Mouse (Mus musculus) embryonic facial prominence, embryonic 14.5 days (tissue): ENCODE measurements around the gene Gm21887. TPM values are rescaled to one million over a fixed set of nuclear protein-coding genes. Genes with fewer than 3 reads are reported as not detected.
A peak's percentile ranks its signal among the peaks of the same experiment; 100 is the strongest.
"Not testable (repeated sequence)": the region's sequence is repeated elsewhere in the genome, so short reads cannot be mapped to it uniquely, and the experiment has no call there.

ENCODE experiments used
- ATAC-seq: fragments of 200-750 bp; cut with Nextera tagmentation; 2 replicates; pipeline ENCODE4 v1.8.0; 2017; ENCODE audit warnings: low read depth, moderate number of reproducible peaks, moderate TSS enrichment
- DNase-seq: peaks from one replicate; pipeline ENCODE4 v3.0.0-alpha.2; 2015; ENCODE audit warnings: low spot score
- H3K27ac ChIP-seq: fragments of 300-500 bp; sonication (generic); replicated peaks from 2 replicates; pipeline ENCODE4 v1.5.1; 2014; ENCODE audit warnings: low read depth, mild to moderate bottlenecking, low read length, moderate library complexity
- H3K27me3 ChIP-seq: fragments of 300-500 bp; sonication (generic); replicated peaks from 2 replicates; pipeline ENCODE4 v1.6.1; 2014; ENCODE audit warnings: low read length; ENCODE audit not compliant: control insufficient read depth, insufficient read depth
- H3K36me3 ChIP-seq: fragments of 300-500 bp; sonication (generic); 2 replicates; pipeline ENCODE4 v1.6.1; 2014; ENCODE audit warnings: low read length, mixed read lengths; ENCODE audit not compliant: control insufficient read depth, insufficient read depth
- H3K4me1 ChIP-seq: fragments of 300-500 bp; sonication (generic); 2 replicates; pipeline ENCODE4 v1.6.1; 2014; ENCODE audit warnings: antibody characterized with exemption, low read length; ENCODE audit not compliant: control insufficient read depth, insufficient read depth
- H3K4me2 ChIP-seq: fragments of 300-500 bp; sonication (generic); 2 replicates; pipeline ENCODE4 v1.6.1; 2014; ENCODE audit warnings: low read depth, mild to moderate bottlenecking, low read length, moderate library complexity, mixed read lengths
- H3K4me3 ChIP-seq: fragments of 300-500 bp; sonication (generic); 2 replicates; pipeline ENCODE4 v1.5.1; 2014; ENCODE audit warnings: low read depth, mild to moderate bottlenecking, low read length
- H3K9ac ChIP-seq: fragments of 300-500 bp; sonication (generic); 2 replicates; pipeline ENCODE4 v1.6.1; 2014; ENCODE audit warnings: low read depth, mild to moderate bottlenecking, low read length, moderate library complexity, mixed read lengths
- H3K9me3 ChIP-seq: fragments of 300-500 bp; sonication (generic); 2 replicates; pipeline ENCODE4 v1.6.1; 2016; ENCODE audit warnings: low read length; ENCODE audit not compliant: control insufficient read depth
- WGBS: fragments of 180-500 bp; shearing (Covaris S2); extraction: QIAGEN DNeasy Blood & Tissue Kit; methylation state at CpG from one replicate; pipeline ENCODE4 v1.1.7; 2014; 5-methylcytosine and 5-hydroxymethylcytosine counted together
- polyA plus RNA-seq: library from polyadenylated mRNA; unstranded; fragments of >200 nt; fragmentation: Nextera tagmentation; extraction: Ambion mirVana; gene quantifications from 2 replicates; pipeline ENCODE4 v1.2.1, GENCODE M21; 2014

Gene Gm21887
- polyA plus RNA-seq, 1 experiment from 2014 or later: 129 TPM

DNA sequence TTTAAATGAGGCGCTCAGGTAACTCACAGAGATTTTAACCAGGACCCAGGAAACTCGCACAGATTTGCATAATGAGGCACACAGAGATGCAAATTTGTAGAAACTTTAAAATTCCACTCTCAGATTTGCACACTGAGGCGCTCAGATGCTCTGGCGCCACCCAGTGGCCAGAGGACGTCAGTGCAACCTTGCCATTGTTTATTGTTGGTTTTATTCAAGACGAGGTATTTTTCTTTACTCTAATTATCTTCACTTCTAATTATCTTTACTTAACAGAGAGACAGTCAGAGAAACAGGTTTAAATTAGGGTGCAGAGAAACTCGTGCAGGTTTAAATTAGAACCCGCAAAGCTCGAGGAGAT is 11.2 kb downstream of the Gm21887 start:
- 45% methylated on average over 9 of the region's 9 CpGs for WGBS
- not testable (repeated sequence) for H3K9ac ChIP-seq, ATAC-seq, H3K27me3 ChIP-seq, H3K4me3 ChIP-seq, H3K4me2 ChIP-seq, H3K4me1 ChIP-seq
- Histone ChIP-seq H3K9me3 (peaks cover 24% of the 10 kb centered on the region), H3K36me3 (peaks cover 46% of the 10 kb centered on the region), H3K27ac (0 out of 2 replicates have a peak overlapping the region, but pooled peaks have one; percentile 29)
- peak; percentile 76 for DNase-seq

DNA sequence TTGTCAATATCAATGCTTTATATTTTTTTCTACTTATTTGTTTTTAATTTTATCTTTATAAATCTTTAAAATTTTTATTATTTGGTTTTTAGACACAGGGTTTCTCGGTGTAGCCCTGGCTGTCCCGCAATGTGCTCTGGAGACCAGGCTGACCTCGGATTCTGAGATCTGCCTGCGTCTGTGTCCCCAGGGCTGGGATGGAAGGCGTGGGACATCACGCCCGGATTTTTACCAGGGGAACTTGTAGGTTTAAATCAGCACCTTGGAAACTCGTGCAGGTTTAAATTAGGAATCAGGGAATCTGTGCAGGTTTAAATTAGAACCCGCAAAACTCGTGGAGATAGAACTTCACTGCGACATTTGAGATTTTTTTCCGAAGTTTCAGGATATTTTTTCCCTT is 11.7 kb downstream of the Gm21887 start:
- WGBS: 73% methylated on average over 12 of the region's 12 CpGs
- not testable (repeated sequence) for H3K4me1 ChIP-seq, H3K9ac ChIP-seq, H3K4me2 ChIP-seq, H3K27me3 ChIP-seq, H3K4me3 ChIP-seq, ATAC-seq, H3K27ac ChIP-seq, DNase-seq
- H3K36me3 ChIP-seq: peaks cover 46% of the 10 kb centered on the region
- peaks cover 24% of the 10 kb centered on the region for H3K9me3 ChIP-seq

DNA sequence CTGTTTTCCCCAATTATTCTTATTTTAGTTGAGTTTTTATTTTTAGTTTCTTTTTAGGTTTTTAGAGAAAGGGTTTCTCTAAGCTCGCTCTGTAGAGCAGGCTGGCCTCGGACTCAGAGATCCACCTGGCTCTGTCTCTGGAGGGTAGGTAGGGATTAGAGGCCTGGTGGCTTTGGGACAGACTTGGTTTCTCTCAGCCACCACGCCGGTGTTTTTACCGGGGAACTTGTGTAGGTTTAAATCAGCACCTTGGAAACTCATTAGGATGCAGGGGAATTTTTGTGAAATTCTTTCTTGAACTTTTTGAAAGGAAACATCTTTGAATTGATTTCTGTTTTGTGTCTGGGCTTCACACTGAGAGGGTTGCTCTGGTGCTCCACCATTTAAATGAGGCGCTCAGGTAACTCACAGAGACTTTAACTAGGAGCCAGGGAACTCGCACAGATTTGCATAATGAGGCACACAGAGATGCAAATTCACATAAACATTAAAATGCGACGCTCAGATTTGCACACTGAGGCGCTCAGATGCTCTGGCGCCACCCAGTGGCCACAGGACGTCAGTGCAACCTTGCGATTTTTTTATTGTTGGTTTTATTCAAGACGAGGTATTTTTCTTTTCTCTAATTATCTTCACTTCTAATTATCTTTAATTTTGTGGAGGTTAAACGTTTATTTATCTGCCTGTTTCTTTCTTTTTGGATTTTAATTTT is 12.4 kb downstream of the Gm21887 start:
- not testable (repeated sequence) for H3K4me2 ChIP-seq, H3K9ac ChIP-seq, H3K27ac ChIP-seq, ATAC-seq, H3K4me3 ChIP-seq, H3K27me3 ChIP-seq, H3K4me1 ChIP-seq
- H3K9me3 ChIP-seq: peaks cover 24% of the 10 kb centered on the region
- H3K36me3 ChIP-seq: peaks cover 46% of the 10 kb centered on the region
- WGBS: 55% methylated on average over 15 of the region's 15 CpGs
- peak; percentile 74 for DNase-seq

Other genes with a start within 250 kb of the Gm21887 start
- 0.21 and 0.34 TPM in 2 replicates for gene 4933400A11Rik, start 230.0 kb upstream of the Gm21887 start, polyA plus RNA-seq